8 mouse cellular contexts compared by ENCODE assay signal in genomic region chr5:124901675-124902074, GRCm38 (mm10). TPM values are rescaled to one million over a fixed set of nuclear protein-coding genes. Genes with fewer than 3 reads are reported as not detected.
DNase-seq lines count a peak whose midpoint lies in the region; ATAC-seq and TF ChIP-seq lines count a peak whose summit lies in the region.
"Had no signal": no experiment of that assay in that cellular context is flagged by ENCODE, and none has a peak within 500 bp of the region (broad histone marks: within the 10 kb centered on the region; RNA-seq: fewer than 3 reads in every experiment).

No protein-coding gene starts in this region.

- H3K4me3 ChIP-seq in hindbrain, postnatal 0 days (ENCODE audit: low read length): no peak overlapping the region
- H3K4me3 ChIP-seq in hindbrain, embryonic 13.5 days: no peak overlapping the region
- no peak overlapping the region for H3K4me3 ChIP-seq in olfactory bulb, adult 2 months (ENCODE audit: insufficient read depth, low read depth, low read length)
- H3K4me3 ChIP-seq in midbrain, embryonic 15.5 days: no peak overlapping the region
- H3K4me3 ChIP-seq: megakaryocyte, embryonic 14.5 days had no signal

- no peak for TF ChIP-seq POLR2A in olfactory bulb, adult 2 months (IDR thresholded peaks at IDR 0.05; ENCODE audit: insufficient read depth, low read depth, low read length)

- intact Hi-C loops in heart, postnatal 36 days (cut with DNase I): loop anchor here (2.0 kb wide), 2 partner anchors 287 to 467 kb away; no protein-coding TSS in a partner anchor

- H3K4me2 ChIP-seq in hindbrain, postnatal 0 days (ENCODE audit: low read depth, low read length): no peak overlapping the region
- no peak overlapping the region for H3K4me2 ChIP-seq in hindbrain, embryonic 13.5 days
- no peak overlapping the region for H3K4me2 ChIP-seq in midbrain, embryonic 15.5 days

- no peak overlapping the region for H3K9ac ChIP-seq in hindbrain, postnatal 0 days (replicated peaks; ENCODE audit: low read length)
- H3K9ac ChIP-seq in hindbrain, embryonic 13.5 days: no peak overlapping the region
- no peak overlapping the region for H3K9ac ChIP-seq in midbrain, embryonic 15.5 days

- no peaks in the 10 kb centered on the region for H3K9me3 ChIP-seq in hindbrain, postnatal 0 days (ENCODE audit: low read length)
- H3K9me3 ChIP-seq in hindbrain, embryonic 13.5 days: no peaks in the 10 kb centered on the region
- H3K9me3 ChIP-seq in midbrain, embryonic 15.5 days: no peaks in the 10 kb centered on the region

- H3K27ac ChIP-seq in hindbrain, postnatal 0 days: peak overlapping the region; percentile 41; the same call in 1 of the 2 replicates
- no peak overlapping the region for H3K27ac ChIP-seq in hindbrain, embryonic 13.5 days
- H3K27ac ChIP-seq in olfactory bulb, adult 2 months (ENCODE audit: insufficient read depth, low read depth, low read length): peak overlapping the region; percentile 29; the same call in 1 of the 2 replicates
- H3K27ac ChIP-seq in midbrain, embryonic 15.5 days: no peak overlapping the region

- H3K36me3 ChIP-seq in hindbrain, postnatal 0 days (ENCODE audit: insufficient read depth, low read length): no peaks in the 10 kb centered on the region
- no peaks in the 10 kb centered on the region for H3K36me3 ChIP-seq in hindbrain, embryonic 13.5 days
- no peaks in the 10 kb centered on the region for H3K36me3 ChIP-seq in midbrain, embryonic 15.5 days (replicated peaks)

- no peaks in the 10 kb centered on the region for H3K4me1 ChIP-seq in hindbrain, postnatal 0 days (ENCODE audit: insufficient read depth, low read length)
- H3K4me1 ChIP-seq in hindbrain, embryonic 13.5 days (replicated peaks): peaks cover 12% of the 10 kb centered on the region
- H3K4me1 ChIP-seq in olfactory bulb, adult 2 months (ENCODE audit: control insufficient read depth, insufficient read depth, low read length): peaks cover 35% of the 10 kb centered on the region
- H3K4me1 ChIP-seq in midbrain, embryonic 15.5 days: peaks cover 5% of the 10 kb centered on the region; the same call in 1 of the 2 replicates

- TF ChIP-seq CTCF in hindbrain, postnatal 0 days (IDR thresholded peaks at IDR 0.05; ENCODE audit: low read depth): no peak
- no peak for TF ChIP-seq CTCF in olfactory bulb, adult 2 months (IDR thresholded peaks at IDR 0.05; ENCODE audit: insufficient read depth, low read depth, low read length)

- WGBS in hindbrain, postnatal 0 days: 49% methylated on average over 6 of the region's 6 CpGs
- 82% methylated on average over 6 of the region's 6 CpGs for WGBS in hindbrain, embryonic 13.5 days
- WGBS in olfactory bulb, adult 2 months: 33% methylated on average over 6 of the region's 6 CpGs
- 82% methylated on average over 6 of the region's 6 CpGs for WGBS in midbrain, embryonic 15.5 days

- no peak for ATAC-seq in hindbrain, postnatal 0 days
- ATAC-seq in hindbrain, embryonic 13.5 days (ENCODE audit: low FRiP score): no peak
- no peak for ATAC-seq in megakaryocyte-erythroid progenitor cell, adult 5-6 weeks (replicated peaks; ENCODE audit: low FRiP score, low TSS enrichment, poor library complexity, severe bottlenecking)
- no peak for ATAC-seq in midbrain, embryonic 15.5 days (replicated peaks)

- peak; percentile 76 for DNase-seq in hindbrain, postnatal 0 days (ENCODE audit: low spot score)
- DNase-seq in cerebellum, adult 9-11 months: peak; percentile 75
- DNase-seq in heart, postnatal 36 days: peak; percentile 40 to 47

- H3K27me3 ChIP-seq in hindbrain, postnatal 0 days (ENCODE audit: insufficient read depth, low read length): no peaks in the 10 kb centered on the region
- no peaks in the 10 kb centered on the region for H3K27me3 ChIP-seq in hindbrain, embryonic 13.5 days
- no peaks in the 10 kb centered on the region for H3K27me3 ChIP-seq in midbrain, embryonic 15.5 days (replicated peaks)

RNA-seq across cellular contexts. Expression of gene Zfp664, which starts 39.2 kb away (rescaled TPM):
- total RNA-seq in hindbrain, postnatal 0 days (2014; rRNA removed): 42.5 and 44.7 TPM in 2 replicates
- 63.6 and 68.9 TPM in 2 replicates for polyA plus RNA-seq in hindbrain, postnatal 0 days (2015; fragmentation: Nextera tagmentation; extraction: Ambion mirVana)
- 134 and 137 TPM in 2 replicates for polyA plus RNA-seq in hindbrain, embryonic 13.5 days (2015; fragmentation: Nextera tagmentation; extraction: Ambion mirVana)
- total RNA-seq in heart, postnatal 36 days (2021): 10 to 100 TPM; 39.7 to 43.4 TPM
- 74.3 TPM in 1 of 2 replicates, not detected in the other for polyA plus RNA-seq in olfactory bulb, adult 2 months (2012; ENCODE audit: insufficient read depth, insufficient read length, low replicate concordance, missing spikeins)
- total RNA-seq in megakaryocyte-erythroid progenitor cell, adult 5-6 weeks (2014; fragmentation: Nextera tagmentation): 20.3 and 20.6 TPM in 2 replicates
- total RNA-seq in megakaryocyte-erythroid progenitor cell, adult 5-6 weeks (2017): 14.1 and 18.9 TPM in 2 replicates
- 117 and 126 TPM in 2 replicates for polyA plus RNA-seq in midbrain, embryonic 15.5 days (2015; fragmentation: Nextera tagmentation; extraction: Ambion mirVana)

RNA-seq across cellular contexts. Expression of gene Ccdc92, which starts 39.5 kb away (rescaled TPM):
- total RNA-seq in hindbrain, postnatal 0 days (2014; rRNA removed): 43.2 and 48.5 TPM in 2 replicates
- 43.7 and 49.4 TPM in 2 replicates for polyA plus RNA-seq in hindbrain, postnatal 0 days (2015; fragmentation: Nextera tagmentation; extraction: Ambion mirVana)
- 32.8 and 33.5 TPM in 2 replicates for polyA plus RNA-seq in hindbrain, embryonic 13.5 days (2015; fragmentation: Nextera tagmentation; extraction: Ambion mirVana)
- total RNA-seq in heart, postnatal 36 days (2021): 1 to 10 TPM in 1 of 2 experiments, under 1 TPM in 1; 0.73 to 1.2 TPM
- polyA plus RNA-seq in olfactory bulb, adult 2 months (2012; ENCODE audit: insufficient read depth, insufficient read length, low replicate concordance, missing spikeins): not detected in 2 replicates
- total RNA-seq in megakaryocyte-erythroid progenitor cell, adult 5-6 weeks (2014; fragmentation: Nextera tagmentation): 0.07 and 0.47 TPM in 2 replicates
- total RNA-seq in megakaryocyte-erythroid progenitor cell, adult 5-6 weeks (2017): 0.05 and 0.50 TPM in 2 replicates
- polyA plus RNA-seq in midbrain, embryonic 15.5 days (2015; fragmentation: Nextera tagmentation; extraction: Ambion mirVana): 43.6 TPM in 2 replicates

Comparison
In these comparisons a context has a peak if more than half of its experiments do, and no peak if none do; other contexts are left out.
1. H3K27ac ChIP-seq: peak in hindbrain, postnatal 0 days (single experiment) and olfactory bulb, adult 2 months (single experiment); none in hindbrain, embryonic 13.5 days (single experiment) and midbrain, embryonic 15.5 days (single experiment).
2. RNA of gene Ccdc92, which starts 39.5 kb away (polyA plus RNA-seq): 43.7 to 49.4 TPM in hindbrain, postnatal 0 days, 43.6 TPM in midbrain, embryonic 15.5 days and 32.8 to 33.5 TPM in hindbrain, embryonic 13.5 days; not detected in olfactory bulb, adult 2 months; every median in the first group is over 10 times any median in the second.
3. Peak in every context shown above with its lines, with median percentiles within 50 percentile points of each other: DNase-seq.